Mouse (Mus musculus): ENCODE results near the gene Gm49369.
"Not testable (repeated sequence)": the region's sequence is repeated elsewhere in the genome, so short reads cannot be mapped to it uniquely, and the experiment has no call there.

Gm49369 gene

DNA sequence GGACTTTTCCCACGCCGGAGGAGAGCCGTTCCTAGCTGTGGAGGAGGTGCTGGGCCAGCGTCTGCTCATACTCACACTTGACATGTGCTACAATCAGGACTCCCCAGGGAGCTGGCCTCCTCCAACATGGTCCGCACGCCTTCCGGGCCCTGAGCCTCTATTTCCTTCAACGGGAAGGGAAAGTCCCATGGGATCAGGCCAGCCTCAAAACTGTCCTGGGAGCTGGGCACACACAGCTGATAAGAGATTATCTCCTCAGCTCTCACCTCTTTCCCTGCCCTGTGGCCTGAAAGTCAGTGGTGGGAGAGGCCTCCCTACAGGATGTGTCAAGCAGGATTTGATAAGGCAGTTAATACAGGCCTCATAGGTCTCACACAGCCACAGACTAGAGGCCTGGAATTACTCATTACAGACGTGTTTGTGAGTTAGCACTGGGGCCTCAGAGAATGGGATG, 52.2 kb downstream of the Gm49369 start:
- DNase-seq (ENCODE audit: extremely low read depth, low read depth, low spot score), result no peak

DNA sequence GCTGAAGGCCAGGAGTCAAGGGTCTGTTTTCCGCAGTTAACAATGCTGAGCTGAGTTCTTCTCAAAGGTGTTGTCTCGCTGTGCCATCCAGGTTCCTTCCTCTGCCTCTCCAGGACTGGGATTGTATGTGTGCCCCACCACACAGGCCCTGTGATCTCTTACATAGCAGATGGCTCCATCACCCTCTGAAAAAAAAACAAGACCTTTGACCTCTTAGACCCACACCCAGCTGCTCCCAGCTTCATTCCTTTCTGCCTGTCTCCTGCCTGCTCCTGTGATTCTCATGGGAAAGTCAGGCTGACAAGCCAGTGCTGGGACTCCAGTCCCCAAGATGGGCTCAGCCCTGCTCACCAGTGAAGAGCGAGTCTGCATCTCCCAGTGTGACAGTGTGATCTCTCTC, 54.0 kb downstream of the Gm49369 start:
- no peak for DNase-seq (ENCODE audit: extremely low read depth, low read depth, low spot score)

DNA sequence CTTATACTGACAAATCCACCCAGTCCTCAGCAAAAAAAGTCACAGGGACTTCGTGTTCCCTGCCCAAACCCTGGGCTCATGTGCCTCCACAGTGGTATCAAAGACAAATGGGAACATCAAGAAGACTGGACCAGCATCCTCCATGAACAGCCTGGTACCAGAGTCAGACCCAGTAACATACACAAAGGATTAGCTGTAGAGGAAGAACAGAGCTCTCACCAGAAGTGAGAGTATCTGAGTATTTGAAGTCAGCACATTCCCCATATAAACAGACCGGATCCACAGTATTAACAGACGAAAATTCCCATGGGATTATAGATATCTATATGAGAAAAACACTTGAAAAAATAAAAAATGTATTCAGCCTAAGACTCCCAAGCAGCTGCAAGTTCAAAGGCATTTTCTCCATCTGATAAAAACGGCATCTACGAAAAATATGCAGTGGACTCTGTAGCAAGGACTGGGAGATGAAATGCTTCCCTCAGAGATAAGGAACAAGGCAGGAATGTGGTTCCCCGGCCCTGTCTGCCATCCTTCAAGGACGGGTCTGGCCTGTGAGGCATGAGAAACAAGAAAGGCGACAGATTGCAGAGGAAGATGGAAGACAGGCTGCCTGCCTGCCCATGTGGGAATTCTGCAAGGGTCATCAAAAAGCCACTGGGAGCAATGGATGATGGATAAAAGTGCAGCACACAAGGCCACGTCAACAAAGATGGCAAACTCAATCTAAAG, 55.6 kb downstream of the Gm49369 start:
- DNase-seq (ENCODE audit: extremely low read depth, low read depth, low spot score), result no peak

DNA sequence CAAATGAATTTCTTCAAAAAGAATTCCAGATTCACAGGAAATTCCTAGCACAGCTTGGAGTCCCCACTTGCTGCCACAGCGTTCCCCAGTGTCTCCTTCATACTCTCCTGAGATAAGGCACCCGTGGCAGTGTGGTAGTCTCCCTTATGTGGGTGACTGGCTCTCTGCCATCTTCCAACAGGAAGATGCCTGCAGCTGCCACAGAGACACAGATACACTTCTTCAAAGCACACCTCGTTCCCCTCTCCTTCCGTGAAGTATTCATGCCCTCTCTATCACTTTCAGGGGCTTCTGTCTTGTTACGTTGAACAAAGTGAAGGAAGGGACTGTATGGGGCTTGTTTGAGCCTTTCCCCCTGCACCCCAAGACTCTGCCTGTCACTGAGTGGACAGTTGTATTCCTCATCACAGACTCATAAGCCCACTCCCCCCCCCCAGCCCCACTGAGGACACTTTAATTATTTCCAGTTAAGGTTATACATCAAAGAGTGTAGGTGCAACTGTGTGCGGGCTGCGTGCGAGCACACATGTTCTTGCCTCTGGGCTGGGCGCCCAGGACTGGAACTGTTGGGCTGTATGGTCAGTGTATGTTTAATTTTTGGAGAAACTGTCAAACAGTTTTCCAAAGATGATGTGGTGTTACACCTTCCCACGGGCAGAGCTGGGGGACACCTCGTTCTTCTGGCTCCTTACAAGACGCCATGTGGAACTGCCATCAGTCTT, 58.9 kb downstream of the Gm49369 start:
- no peak for DNase-seq (ENCODE audit: extremely low read depth, low read depth, low spot score)

DNA sequence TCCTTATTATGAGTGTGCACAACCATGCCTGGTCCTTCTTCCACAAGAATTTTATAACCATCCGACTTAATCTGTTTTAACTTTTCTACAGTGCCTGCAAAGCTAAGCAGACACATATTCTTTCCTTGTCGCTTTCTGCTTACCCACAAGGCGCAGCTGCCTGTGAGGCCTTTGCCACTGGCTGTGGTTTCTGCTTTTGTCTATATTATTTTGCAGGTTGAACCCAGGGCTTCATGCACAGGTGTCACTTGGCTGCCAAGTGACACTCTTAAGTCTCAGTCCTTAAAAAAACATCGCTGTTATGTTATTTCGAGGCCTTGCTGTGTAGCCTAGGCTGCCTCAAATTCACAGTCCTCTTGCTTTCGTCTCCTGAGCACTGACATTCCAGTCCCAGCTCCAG, 59.8 kb downstream of the Gm49369 start:
- DNase-seq (ENCODE audit: extremely low read depth, low read depth, low spot score), result no peak

DNA sequence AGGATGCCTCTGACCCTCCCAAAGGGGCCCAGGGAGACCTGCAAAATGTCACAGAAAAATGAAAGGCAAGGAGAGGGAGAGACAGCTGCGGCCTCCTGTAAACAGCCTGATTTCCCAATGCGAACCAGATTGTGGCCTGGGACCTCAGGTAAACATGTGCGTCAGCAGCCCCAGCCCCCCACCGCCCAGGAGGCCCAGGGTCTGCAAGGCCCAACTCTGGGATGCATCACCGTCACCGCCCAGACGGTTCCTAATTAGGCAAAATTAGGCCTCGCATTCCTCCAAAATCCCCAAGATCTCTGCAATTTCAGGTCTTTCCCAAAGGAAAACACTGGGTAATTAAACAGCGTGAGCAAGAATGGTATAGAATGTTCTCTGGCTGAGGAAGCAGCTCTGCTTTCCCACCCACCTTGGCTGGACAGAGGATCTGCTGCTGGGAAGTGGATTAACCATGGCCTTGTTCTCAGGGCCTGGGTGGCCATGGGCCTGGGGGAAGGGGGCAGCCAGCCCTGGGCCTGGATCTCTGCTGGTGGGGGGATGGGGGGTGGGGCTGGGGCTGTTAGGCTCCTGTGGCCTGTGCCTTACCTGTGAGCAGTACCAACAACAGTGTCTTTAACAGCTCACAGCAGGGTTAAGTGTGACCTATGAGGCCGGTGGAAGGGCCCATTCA, 60.7 kb downstream of the Gm49369 start:
- not testable (repeated sequence) for DNase-seq (ENCODE audit: extremely low read depth, low read depth, low spot score)

All from fat pad, adult 2 months (tissue).